Mouse (Mus musculus) forebrain, embryonic 10.5 days (tissue): ENCODE results near the gene Scarf2. TPM values are rescaled to one million over a fixed set of nuclear protein-coding genes. Genes with fewer than 3 reads are reported as not detected.

Experiments
- DNase-seq: peaks from one replicate; pipeline ENCODE4 v3.0.0-alpha.2; 2017; ENCODE audit warnings: low spot score; ENCODE audit errors: extremely low spot score
- H3K27ac ChIP-seq: fragments of 300-500 bp; sonication (generic); 2 replicates; pipeline ENCODE4 v1.5.1; 2016; ENCODE audit warnings: mild to moderate bottlenecking
- H3K27me3 ChIP-seq: fragments of 300-500 bp; sonication (generic); 2 replicates; pipeline ENCODE4 v1.6.1; 2016; ENCODE audit warnings: mild to moderate bottlenecking; ENCODE audit not compliant: poor library complexity, severe bottlenecking
- H3K36me3 ChIP-seq: fragments of 300-500 bp; sonication (generic); replicated peaks from 2 replicates; pipeline ENCODE4 v1.6.1; 2016; ENCODE audit warnings: mild to moderate bottlenecking, moderate library complexity
- H3K4me1 ChIP-seq: fragments of 300-500 bp; sonication (generic); 2 replicates; pipeline ENCODE4 v1.6.1; 2016
- H3K4me3 ChIP-seq: fragments of 300-500 bp; sonication (generic); 2 replicates; pipeline ENCODE4 v1.5.1; 2016; ENCODE audit warnings: mild to moderate bottlenecking, moderate library complexity
- H3K9me3 ChIP-seq: fragments of 300-500 bp; sonication (generic); 2 replicates; pipeline ENCODE4 v1.6.1; 2016; ENCODE audit warnings: mild to moderate bottlenecking, moderate library complexity
- WGBS: fragments of 180-500 bp; shearing (Covaris S2); methylation state at CpG from one replicate; pipeline ENCODE4 v1.1.7; 2016; 5-methylcytosine and 5-hydroxymethylcytosine counted together
- polyA plus RNA-seq: library from polyadenylated mRNA; unstranded; fragments of >200 nt; fragmentation: Nextera tagmentation; extraction: Ambion mirVana; gene quantifications from 2 replicates; pipeline ENCODE4 v1.2.1, GENCODE M21; 2016

Scarf2 gene
- polyA plus RNA-seq, 1 experiment from 2014 or later: 4.1 TPM

GRCm38 (mm10) chr16:17816528-17816927 lies 19.4 kb downstream of the Scarf2 start:
- Histone ChIP-seq H3K4me1 (peaks cover 14% of the 10 kb centered on the region), H3K27ac (no peak overlapping the region), H3K9me3 (no peaks in the 10 kb centered on the region), H3K4me3 (no peak overlapping the region), H3K36me3 (no peaks in the 10 kb centered on the region), H3K27me3 (peaks cover 64% of the 10 kb centered on the region)
- 79% methylated on average over 8 of the region's 8 CpGs for WGBS
- no peak for DNase-seq

GRCm38 (mm10) chr16:17826500-17826899 lies 29.4 kb downstream of the Scarf2 start:
- DNase-seq: no peak
- Histone ChIP-seq H3K27me3 (peaks cover 50% of the 10 kb centered on the region), H3K4me3 (no peak overlapping the region), H3K27ac (no peak overlapping the region), H3K9me3 (no peaks in the 10 kb centered on the region), H3K36me3 (no peaks in the 10 kb centered on the region), H3K4me1 (peaks cover 10% of the 10 kb centered on the region)
- 83% methylated on average over 2 of the region's 2 CpGs for WGBS

- WGBS: 91% methylated on average over 2 of the region's 2 CpGs
- Histone ChIP-seq H3K4me3 (no peak overlapping the region), H3K36me3 (no peaks in the 10 kb centered on the region), H3K27ac (no peak overlapping the region), H3K9me3 (no peaks in the 10 kb centered on the region), H3K27me3 (peaks cover 68% of the 10 kb centered on the region), H3K4me1 (peaks cover 21% of the 10 kb centered on the region)
- no peak for DNase-seq
Observed at GRCm38 (mm10) chr16:17828229-17828628, 31.1 kb downstream of the Scarf2 start.

GRCm38 (mm10) chr16:17828867-17829266 lies 31.8 kb downstream of the Scarf2 start:
- Histone ChIP-seq H3K27me3 (peaks cover 74% of the 10 kb centered on the region), H3K4me1 (peaks cover 28% of the 10 kb centered on the region), H3K27ac (no peak overlapping the region), H3K36me3 (no peaks in the 10 kb centered on the region), H3K4me3 (no peak overlapping the region), H3K9me3 (no peaks in the 10 kb centered on the region)
- 61% methylated on average over 3 of the region's 3 CpGs for WGBS
- no peak for DNase-seq

- H3K4me1 ChIP-seq: peaks cover 35% of the 10 kb centered on the region
- WGBS: 52% methylated on average over 10 of the region's 10 CpGs
- H3K27me3 ChIP-seq: peaks cover 91% of the 10 kb centered on the region
- H3K36me3 ChIP-seq: no peaks in the 10 kb centered on the region
- no peak for DNase-seq
- H3K9me3 ChIP-seq: no peaks in the 10 kb centered on the region
- no peak overlapping the region for H3K27ac ChIP-seq
- no peak overlapping the region for H3K4me3 ChIP-seq
Observed at GRCm38 (mm10) chr16:17830385-17831178, 33.5 kb downstream of the Scarf2 start.

GRCm38 (mm10) chr16:17831781-17832180 lies 34.7 kb downstream of the Scarf2 start:
- 9% methylated on average over 11 of the region's 11 CpGs for WGBS
- Histone ChIP-seq H3K27me3 (peaks cover 99% of the 10 kb centered on the region), H3K4me1 (peaks cover 35% of the 10 kb centered on the region), H3K27ac (no peak overlapping the region), H3K36me3 (no peaks in the 10 kb centered on the region), H3K9me3 (no peaks in the 10 kb centered on the region), H3K4me3 (no peak overlapping the region)
- no peak for DNase-seq

- no peaks in the 10 kb centered on the region for H3K36me3 ChIP-seq
- WGBS: 24% methylated on average over 7 of the region's 7 CpGs
- peaks cover 35% of the 10 kb centered on the region for H3K4me1 ChIP-seq
- H3K27ac ChIP-seq: peak within 1 kb of the TSS; percentile 69
- no peak for DNase-seq
- H3K4me3 ChIP-seq: peak within 1 kb of the TSS; percentile 68
- peaks cover 100% of the 10 kb centered on the region for H3K27me3 ChIP-seq
- no peaks in the 10 kb centered on the region for H3K9me3 ChIP-seq
Observed at GRCm38 (mm10) chr16:17832821-17833220, 35.7 kb downstream of the Scarf2 start, which contains the start of gene B830017H08Rik. TSS of gene B830017H08Rik (plus strand) at chr16:17833121.

- Histone ChIP-seq H3K4me1 (peaks cover 35% of the 10 kb centered on the region), H3K27me3 (peaks cover 99% of the 10 kb centered on the region), H3K27ac (peak overlapping the region; percentile 69), H3K36me3 (no peaks in the 10 kb centered on the region), H3K4me3 (peak overlapping the region; percentile 68), H3K9me3 (no peaks in the 10 kb centered on the region)
- under 1% methylated on average over 37 of the region's 37 CpGs for WGBS
- no peak for DNase-seq
Observed at GRCm38 (mm10) chr16:17833321-17833680, 36.2 kb downstream of the Scarf2 start.

GRCm38 (mm10) chr16:17833681-17834399 lies 36.8 kb downstream of the Scarf2 start:
- under 1% methylated on average over 101 of the region's 103 CpGs for WGBS
- peak; percentile 42 for DNase-seq

GRCm38 (mm10) chr16:17834543-17834942 lies 37.5 kb downstream of the Scarf2 start:
- no peak for DNase-seq
- H3K4me3 ChIP-seq: peak overlapping the region; percentile 68
- WGBS: 50% methylated on average over 7 of the region's 7 CpGs
- H3K27me3 ChIP-seq: peaks cover 90% of the 10 kb centered on the region
- H3K4me1 ChIP-seq: peaks cover 35% of the 10 kb centered on the region
- H3K9me3 ChIP-seq: no peaks in the 10 kb centered on the region
- H3K27ac ChIP-seq: no peak overlapping the region
- H3K36me3 ChIP-seq: peaks cover 6% of the 10 kb centered on the region; the same call in 1 of the 2 replicates

More at GRCm38 (mm10) chr16:17833681-17834399, 36.8 kb downstream of the Scarf2 start:
- H3K27ac ChIP-seq: peak overlapping the region; percentile 69
- H3K4me1 ChIP-seq: peaks cover 35% of the 10 kb centered on the region
- H3K9me3 ChIP-seq: no peaks in the 10 kb centered on the region
- H3K36me3 ChIP-seq: peaks cover 5% of the 10 kb centered on the region; the same call in 1 of the 2 replicates
- H3K4me3 ChIP-seq: peak overlapping the region; percentile 68
- H3K27me3 ChIP-seq: peaks cover 97% of the 10 kb centered on the region

GRCm38 (mm10) chr16:17835481-17835880 lies 38.4 kb downstream of the Scarf2 start:
- DNase-seq: no peak
- 57% methylated on average over 13 of the region's 13 CpGs for WGBS
- H3K4me3 ChIP-seq: no peak overlapping the region
- H3K36me3 ChIP-seq: peaks cover 13% of the 10 kb centered on the region
- peaks cover 80% of the 10 kb centered on the region for H3K27me3 ChIP-seq
- H3K9me3 ChIP-seq: no peaks in the 10 kb centered on the region
- H3K4me1 ChIP-seq: peaks cover 33% of the 10 kb centered on the region
- no peak overlapping the region for H3K27ac ChIP-seq

- Histone ChIP-seq H3K4me1 (peaks cover 15% of the 10 kb centered on the region), H3K36me3 (peaks cover 39% of the 10 kb centered on the region), H3K4me3 (no peak within 1 kb of the TSS), H3K27me3 (peaks cover 55% of the 10 kb centered on the region), H3K9me3 (no peaks in the 10 kb centered on the region), H3K27ac (no peak within 1 kb of the TSS)
- WGBS: 85% methylated on average over 6 of the region's 6 CpGs
- DNase-seq: no peak
Observed at GRCm38 (mm10) chr16:17838051-17838450, 41.0 kb downstream of the Scarf2 start, which contains the start of gene Car15. TSS of gene Car15 (minus strand) at chr16:17838364.

GRCm38 (mm10) chr16:17839976-17840375 lies 42.9 kb downstream of the Scarf2 start:
- Histone ChIP-seq H3K4me1 (no peaks in the 10 kb centered on the region; the same call in 1 of the 2 replicates), H3K27me3 (peaks cover 35% of the 10 kb centered on the region), H3K4me3 (no peak overlapping the region), H3K27ac (no peak overlapping the region), H3K36me3 (peaks cover 58% of the 10 kb centered on the region), H3K9me3 (no peaks in the 10 kb centered on the region)
- DNase-seq: no peak
- WGBS: 86% methylated on average over 4 of the region's 4 CpGs
